Mouse (Mus musculus) cerebellum, postnatal 36 days (tissue): ENCODE results near the gene Slitrk4.

Experiments used
- DNase-seq, 2 experiments: peaks; one replicate each; pipeline ENCODE4 v3.0.0; 2021 to 2022; ENCODE audit warnings: mixed read lengths in 2 of 2

Slitrk4 gene

DNA sequence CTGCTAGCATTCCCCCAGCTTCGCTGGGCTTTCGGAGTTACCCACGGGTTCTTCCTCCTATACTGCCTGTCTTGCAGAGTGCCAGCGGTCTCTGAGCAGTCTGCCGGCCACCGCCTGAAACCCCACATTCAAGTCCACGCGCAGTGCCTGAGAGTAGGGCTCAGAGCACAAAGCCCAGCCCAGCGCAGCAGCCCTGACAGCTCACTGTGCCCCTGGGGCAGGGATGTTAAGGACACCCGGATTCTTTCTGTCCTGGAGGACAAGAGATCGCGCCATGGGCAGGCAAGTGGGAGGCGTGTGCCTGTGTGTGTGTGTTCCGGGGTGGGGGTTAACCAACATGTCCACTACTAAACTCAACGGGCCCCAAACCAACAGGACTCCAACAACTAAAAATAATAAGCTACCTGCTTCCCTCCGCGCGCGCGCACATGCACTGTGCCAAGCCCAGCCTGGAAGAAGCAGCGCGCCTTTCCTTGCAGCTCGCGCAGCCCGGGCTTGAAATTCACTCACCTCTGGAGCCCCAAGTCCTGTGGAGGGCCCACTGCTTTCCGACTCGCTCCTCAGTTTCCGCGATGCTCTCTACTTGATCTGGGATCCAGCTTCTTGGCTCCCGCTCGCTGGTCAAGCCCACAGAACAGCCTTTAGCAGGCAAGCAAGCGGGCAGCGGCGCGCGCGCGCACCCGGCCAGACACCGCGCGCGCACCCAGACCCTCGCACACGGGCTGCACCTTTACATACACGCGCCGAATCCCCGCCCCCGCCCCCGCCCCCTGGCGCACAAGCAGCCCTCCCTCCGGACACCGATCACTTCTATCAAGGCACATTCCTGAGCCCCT lies at the start of gene Slitrk4:
Gene Slitrk4, minus strand, starts transcription at position 707 of the 836 bp plus-strand sequence.
- DNase-seq = peak; percentile 60 to 66

DNA sequence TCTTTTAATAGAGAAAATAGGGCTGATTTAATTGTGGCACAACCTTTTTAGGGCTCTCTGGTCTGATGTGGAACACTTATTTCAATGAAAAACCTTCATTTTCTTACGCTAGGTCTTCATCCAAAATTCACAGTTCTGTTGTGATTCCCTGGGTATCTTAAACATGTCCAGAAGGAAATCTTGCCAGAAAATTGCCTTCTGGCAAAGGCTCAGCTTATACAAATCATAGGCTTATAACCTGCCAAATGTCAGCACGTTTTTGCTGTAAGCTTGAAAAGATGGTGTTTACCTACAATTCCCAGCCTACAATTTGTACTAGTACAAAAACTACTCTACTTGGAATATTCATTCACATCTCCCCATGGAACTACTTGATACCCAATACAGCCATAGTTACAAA lies 42.7 kb upstream of the Slitrk4 start:
- DNase-seq = peak; percentile 13 to 49

DNA sequence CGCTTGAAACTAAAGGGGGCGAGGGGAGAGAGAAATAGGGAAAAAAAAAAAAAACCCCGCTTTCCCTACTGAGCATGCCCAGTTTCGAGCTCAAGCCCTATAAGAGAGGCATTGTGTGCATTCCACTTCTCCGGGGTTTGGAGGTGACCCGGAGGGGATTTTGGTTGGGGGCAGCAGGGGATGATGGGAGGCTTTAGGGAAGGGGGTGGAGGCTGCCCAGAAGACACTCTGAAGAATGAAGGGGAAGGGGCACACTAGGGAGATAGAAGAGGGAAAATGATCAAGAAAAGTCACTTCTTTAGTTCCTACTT lies 1.1 kb upstream of the Slitrk4 start:
- peak in 1 of 2 experiments; percentile 24 for DNase-seq

DNA sequence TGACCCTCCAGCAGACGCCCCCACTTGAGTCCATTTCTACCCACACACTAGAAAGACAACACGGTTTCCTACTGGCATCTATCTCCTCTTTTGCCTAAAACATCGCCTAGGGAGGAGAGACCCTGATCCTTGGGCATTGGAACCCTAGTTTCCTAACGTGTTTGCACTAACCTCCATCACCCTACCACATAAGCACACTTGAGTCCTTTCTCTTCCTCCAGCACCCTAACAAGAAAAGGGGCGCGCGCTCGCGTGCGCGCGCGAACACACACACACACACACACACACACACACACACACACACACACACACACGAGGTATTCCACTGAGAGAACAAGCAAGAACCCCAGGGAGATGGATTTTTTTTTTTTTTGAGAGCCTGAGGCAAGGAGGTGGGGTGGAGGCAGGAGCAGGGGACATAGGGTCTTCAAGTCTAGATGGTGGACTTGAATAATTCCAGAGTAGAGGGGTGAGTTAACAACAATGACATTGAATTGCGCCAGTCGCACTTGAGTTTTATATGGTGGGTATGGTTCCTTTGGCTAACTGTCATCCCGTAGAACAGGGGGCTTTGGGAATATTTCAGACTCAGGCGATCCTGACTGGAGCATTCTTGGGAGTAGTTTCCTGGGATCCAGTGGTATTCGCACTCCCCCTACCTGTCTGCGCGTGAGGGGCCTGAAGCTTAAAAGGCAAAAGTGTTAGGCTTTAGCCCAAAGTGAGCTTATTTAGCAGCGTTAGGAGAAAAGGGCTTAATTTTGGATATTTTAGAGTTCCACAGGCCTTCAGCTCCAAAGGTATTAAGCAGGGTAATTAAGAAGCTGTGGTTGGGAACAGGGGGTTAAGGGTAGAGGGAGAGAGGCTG lies 562 bp upstream of the Slitrk4 start:
- peak; percentile 20 to 34 for DNase-seq

DNA sequence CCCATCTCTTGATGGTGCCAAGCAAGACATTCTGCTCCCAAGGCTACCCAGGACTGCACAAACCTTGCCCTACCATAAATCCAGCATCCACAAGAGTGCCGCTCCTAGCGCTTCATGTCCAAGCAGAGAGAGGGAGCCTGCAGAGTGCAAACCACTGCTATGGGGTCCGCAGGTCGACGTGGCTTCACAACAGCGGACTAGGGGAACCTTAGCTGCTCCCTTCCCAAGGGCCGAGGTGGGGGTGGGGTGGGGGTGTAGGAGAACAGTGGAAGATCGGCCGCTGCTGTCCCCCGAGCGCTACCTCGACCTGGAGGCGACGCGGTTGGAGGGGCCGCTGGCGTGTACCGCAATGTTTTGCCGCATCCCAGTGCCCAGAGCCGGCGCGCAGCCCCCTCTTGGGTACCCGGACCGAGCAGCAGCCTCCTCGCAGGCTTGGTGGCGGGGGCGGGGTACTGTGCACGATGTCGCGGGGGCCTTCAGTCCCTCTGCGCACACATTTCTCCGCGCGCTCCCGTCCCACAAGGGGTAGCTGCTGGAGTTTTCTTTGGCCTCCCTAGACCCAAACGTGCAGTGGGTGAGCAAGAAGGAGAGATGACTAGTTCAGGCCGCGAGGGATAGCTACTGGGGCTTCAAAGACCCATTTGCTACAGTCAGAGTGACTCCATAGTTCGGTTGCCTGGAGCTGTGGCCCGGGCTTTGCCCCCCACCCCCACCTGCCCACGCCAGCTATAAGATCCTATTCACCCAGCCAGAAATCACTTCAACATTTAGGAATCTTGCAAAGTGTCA lies 1.1 kb downstream of the Slitrk4 start:
- peak; percentile 39 to 41 for DNase-seq

DNA sequence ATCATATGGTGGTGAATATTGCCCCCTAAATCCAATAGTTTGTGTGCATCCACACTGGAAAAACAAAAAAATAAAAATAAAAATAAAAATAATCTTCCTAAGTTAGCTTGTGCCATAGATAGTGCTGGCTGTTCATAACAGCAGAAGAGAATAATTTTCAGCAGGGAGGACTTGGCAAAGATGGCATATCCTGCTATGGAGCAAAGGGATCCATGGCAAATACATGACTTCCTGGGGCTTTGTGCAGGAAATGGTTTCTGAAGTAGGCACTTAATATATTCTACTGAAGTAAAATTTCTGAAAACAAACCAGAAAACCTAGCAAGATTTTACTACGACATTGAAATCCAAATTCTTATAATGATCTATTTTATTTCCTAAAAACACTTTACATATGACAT lies 13.3 kb downstream of the Slitrk4 start:
- DNase-seq = peak; percentile 4 to 23
